ENCODE assay signal across 10 mouse cellular contexts in the genomic region with DNA sequence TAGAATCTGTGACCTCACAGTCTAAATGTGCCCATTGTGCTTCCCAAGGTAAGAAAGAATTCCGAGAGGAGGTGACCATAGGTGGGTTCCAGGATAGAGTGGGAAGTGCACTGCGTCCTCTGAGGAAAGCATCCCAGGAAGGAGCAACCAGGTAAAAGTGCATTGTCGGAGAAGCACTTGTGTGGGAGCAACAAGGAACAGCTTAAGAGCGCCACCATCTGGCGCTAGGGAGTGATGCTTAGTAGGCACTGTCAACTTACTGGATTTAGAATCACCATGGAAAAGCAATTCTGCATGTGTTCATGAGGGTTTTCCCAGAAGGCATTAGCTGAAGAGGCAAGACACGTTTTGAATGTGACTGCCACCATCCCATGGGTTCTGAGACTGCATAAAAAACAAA.
DNase-seq lines count a peak whose midpoint lies in the region; ATAC-seq and TF ChIP-seq lines count a peak whose summit lies in the region.
"Had no signal": no experiment of that assay in that cellular context is flagged by ENCODE, and none has a peak within 500 bp of the region (broad histone marks: within the 10 kb centered on the region; RNA-seq: fewer than 3 reads in every experiment).

No protein-coding gene starts in this region.

- peak; percentile 74 for DNase-seq in embryo, embryonic 10 days (ENCODE audit: low spot score)
- no peak for DNase-seq in embryo, embryonic 9.5 days (ENCODE audit: extremely low spot score)
- DNase-seq in left cerebral cortex, postnatal 14 days (ENCODE audit: low spot score in 2 of 2): peak; percentile 20 to 53
- DNase-seq in left cerebral cortex, postnatal 36 days (ENCODE audit: low spot score in 2 of 2): no peak
- DNase-seq in WW6 (ENCODE audit: low read depth, low spot score): peak; percentile 50
- DNase-seq in embryonic facial prominence, embryonic 11.5 days (ENCODE audit: low spot score): peak; percentile 45
- no peak for DNase-seq in thymus, adult 2 months

- H3K4me2 ChIP-seq in embryonic facial prominence, embryonic 11.5 days (ENCODE audit: low read depth, low read length): no peak overlapping the region
- H3K4me2 ChIP-seq: hindbrain, embryonic 15.5 days had no signal

- no peaks in the 10 kb centered on the region for H3K4me1 ChIP-seq in embryonic facial prominence, embryonic 11.5 days (ENCODE audit: control insufficient read depth, insufficient read depth, low read length)
- H3K4me1 ChIP-seq in thymus, adult 2 months (replicated peaks; ENCODE audit: control insufficient read depth, insufficient read depth, low read length): no peaks in the 10 kb centered on the region
- H3K4me1 ChIP-seq: hindbrain, embryonic 15.5 days had no signal

- H3K4me3 ChIP-seq in embryonic facial prominence, embryonic 11.5 days (ENCODE audit: low read depth, low read length): no peak overlapping the region
- no peak overlapping the region for H3K4me3 ChIP-seq in thymus, adult 2 months (ENCODE audit: control insufficient read depth, insufficient read depth, low read length)
- H3K4me3 ChIP-seq: hindbrain, embryonic 15.5 days; myocyte had no signal

- intact Hi-C loops in left cerebral cortex, postnatal 14 days (cut with DNase I): no loop called here
- intact Hi-C loops in left cerebral cortex, postnatal 36 days (cut with DNase I): no loop called here

- H3K9me3 ChIP-seq in embryonic facial prominence, embryonic 11.5 days (replicated peaks; ENCODE audit: control insufficient read depth, low read length): no peaks in the 10 kb centered on the region
- H3K9me3 ChIP-seq: hindbrain, embryonic 15.5 days had no signal

- TF ChIP-seq POLR2A in thymus, adult 2 months (IDR thresholded peaks at IDR 0.05; ENCODE audit: control insufficient read depth, extremely low read depth, insufficient read depth, low read length, poor library complexity): no peak

- H3K27me3 ChIP-seq in embryonic facial prominence, embryonic 11.5 days (ENCODE audit: control insufficient read depth, insufficient read depth, low read length): no peaks in the 10 kb centered on the region
- no peaks in the 10 kb centered on the region for H3K27me3 ChIP-seq in thymus, adult 2 months (ENCODE audit: control insufficient read depth, insufficient read depth, low read length)
- H3K27me3 ChIP-seq: hindbrain, embryonic 15.5 days had no signal

- H3K36me3 ChIP-seq in embryonic facial prominence, embryonic 11.5 days (replicated peaks; ENCODE audit: control insufficient read depth, insufficient read depth, low read depth, low read length): no peaks in the 10 kb centered on the region
- H3K36me3 ChIP-seq in thymus, adult 2 months (ENCODE audit: control insufficient read depth, insufficient read depth, low read length): no peaks in the 10 kb centered on the region
- H3K36me3 ChIP-seq: hindbrain, embryonic 15.5 days had no signal

- no peak overlapping the region for H3K27ac ChIP-seq in embryonic facial prominence, embryonic 11.5 days (replicated peaks; ENCODE audit: low read depth, low read length)
- no peak overlapping the region for H3K27ac ChIP-seq in thymus, adult 2 months (ENCODE audit: control insufficient read depth, insufficient read depth, low read length)
- H3K27ac ChIP-seq: hindbrain, embryonic 15.5 days had no signal

- no peak for ATAC-seq in embryonic facial prominence, embryonic 11.5 days (replicated peaks; ENCODE audit: insufficient number of reproducible peaks, low FRiP score, low TSS enrichment, low read depth)
- ATAC-seq in monocyte, adult 5-6 weeks (replicated peaks; ENCODE audit: insufficient number of reproducible peaks, low FRiP score, low TSS enrichment, poor library complexity, severe bottlenecking): 0 out of 2 replicates have a peak, but pooled peaks have one; percentile 47

- TF ChIP-seq CTCF in thymus, adult 2 months (IDR thresholded peaks at IDR 0.05; ENCODE audit: borderline replicate concordance, control insufficient read depth, extremely low read depth, insufficient read depth, low read length, poor library complexity): no peak

- no peak overlapping the region for H3K9ac ChIP-seq in embryonic facial prominence, embryonic 11.5 days (replicated peaks; ENCODE audit: low read length)
- H3K9ac ChIP-seq: hindbrain, embryonic 15.5 days had no signal

- WGBS in embryonic facial prominence, embryonic 11.5 days: 21% methylated on average over 6 of the region's 6 CpGs
- WGBS in thymus, adult 2 months: 51% methylated on average over 6 of the region's 6 CpGs

Comparison
In these comparisons a context has a peak if more than half of its experiments do, and no peak if none do; other contexts are left out.
1. DNase-seq: peak in embryo, embryonic 10 days (single experiment), left cerebral cortex, postnatal 14 days (2 of 2), WW6 (single experiment) and embryonic facial prominence, embryonic 11.5 days (single experiment); none in embryo, embryonic 9.5 days (single experiment), left cerebral cortex, postnatal 36 days (0 of 2) and thymus, adult 2 months (single experiment).